Comparison of ENCODE assay signal across 8 mouse cellular contexts in the genomic region with DNA sequence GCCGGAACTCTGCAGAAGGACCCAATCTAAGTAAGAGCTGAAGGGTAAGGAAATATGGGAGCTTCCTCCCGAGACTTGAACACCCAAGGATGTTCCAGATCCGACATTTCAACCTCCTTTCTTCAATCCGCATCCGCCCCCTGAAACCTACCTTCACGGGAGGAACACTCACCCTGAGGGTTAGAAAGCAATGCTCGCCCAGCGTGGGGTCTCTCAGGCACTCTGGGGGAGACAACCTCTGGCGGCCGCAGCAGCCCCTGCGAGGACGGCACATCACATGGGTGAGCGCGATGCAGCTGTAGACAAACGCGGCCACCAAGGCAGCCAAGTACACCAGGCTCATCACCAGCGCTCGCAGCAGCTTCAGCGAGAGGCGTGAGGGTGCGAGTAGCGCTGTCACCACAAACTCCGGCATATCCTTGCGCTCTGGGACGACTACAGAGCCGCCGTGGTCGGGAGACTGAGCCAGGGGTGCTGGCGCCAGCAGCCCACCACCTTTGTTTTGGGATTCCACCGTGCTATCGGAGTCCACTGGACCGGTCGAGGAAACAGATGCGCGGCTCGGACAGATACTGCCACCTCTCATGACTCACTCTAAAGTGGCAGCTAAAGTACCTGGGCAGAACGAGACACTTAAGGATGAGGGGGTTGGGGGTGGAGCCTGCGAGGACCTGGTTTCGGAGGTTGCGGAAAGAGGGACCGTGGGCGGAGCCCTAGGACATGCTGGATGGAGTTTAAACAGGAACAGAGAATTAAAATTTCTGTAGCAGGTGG. TPM values are rescaled to one million over a fixed set of nuclear protein-coding genes. Genes with fewer than 3 reads are reported as not detected.
A peak's percentile ranks its signal among the peaks of the same experiment; 100 is the strongest.
DNase-seq lines count a peak whose midpoint lies in the region; ATAC-seq and TF ChIP-seq lines count a peak whose summit lies in the region.

Gene Ephx3 (minus strand): TSS at position 687 of the 774 bp plus-strand sequence.

- no peak for ATAC-seq in kidney, postnatal 0 days (replicated peaks; ENCODE audit: low FRiP score, low read depth)
- ATAC-seq in limb, embryonic 13.5 days (ENCODE audit: low FRiP score, low read depth): no peak
- ATAC-seq in midbrain, embryonic 14.5 days (ENCODE audit: low FRiP score, low TSS enrichment): no peak

- H3K9me3 ChIP-seq in kidney, postnatal 0 days (replicated peaks; ENCODE audit: low read length): no peaks in the 10 kb centered on the region
- no peaks in the 10 kb centered on the region for H3K9me3 ChIP-seq in forebrain, embryonic 10.5 days
- no peaks in the 10 kb centered on the region for H3K9me3 ChIP-seq in limb, embryonic 13.5 days
- no peaks in the 10 kb centered on the region for H3K9me3 ChIP-seq in midbrain, embryonic 14.5 days (ENCODE audit: control insufficient read depth, low read length)

- H3K4me1 ChIP-seq in kidney, postnatal 0 days (replicated peaks; ENCODE audit: insufficient read depth, low read length): 0 out of 2 replicates have a peak, but pooled peaks cover 6% of the 10 kb centered on the region
- peaks cover 17% of the 10 kb centered on the region for H3K4me1 ChIP-seq in forebrain, embryonic 10.5 days
- peaks cover 14% of the 10 kb centered on the region for H3K4me1 ChIP-seq in limb, embryonic 13.5 days
- H3K4me1 ChIP-seq in midbrain, embryonic 14.5 days (ENCODE audit: control insufficient read depth, insufficient read depth, low read length): peaks cover 9% of the 10 kb centered on the region

- no peak within 1 kb of the TSS for H3K27ac ChIP-seq in kidney, postnatal 0 days
- H3K27ac ChIP-seq in forebrain, embryonic 10.5 days: peak within 1 kb of the TSS; percentile 26; the same call in 1 of the 2 replicates
- H3K27ac ChIP-seq in limb, embryonic 13.5 days: no peak within 1 kb of the TSS
- no peak within 1 kb of the TSS for H3K27ac ChIP-seq in midbrain, embryonic 14.5 days (replicated peaks; ENCODE audit: low read depth, low read length)

- 6% methylated on average over 42 of the region's 42 CpGs for WGBS in kidney, postnatal 0 days
- 5% methylated on average over 42 of the region's 42 CpGs for WGBS in forebrain, embryonic 10.5 days
- 5% methylated on average over 42 of the region's 42 CpGs for WGBS in limb, embryonic 13.5 days
- WGBS in midbrain, embryonic 14.5 days: 6% methylated on average over 42 of the region's 42 CpGs

- TF ChIP-seq CTCF in kidney, postnatal 0 days (IDR thresholded peaks at IDR 0.05; ENCODE audit: low read depth): no peak

- peak within 1 kb of the TSS; percentile 28 for H3K4me3 ChIP-seq in kidney, postnatal 0 days (replicated peaks; ENCODE audit: low read depth, low read length)
- peak within 1 kb of the TSS; percentile 55 for H3K4me3 ChIP-seq in forebrain, embryonic 10.5 days
- H3K4me3 ChIP-seq in limb, embryonic 13.5 days: peak within 1 kb of the TSS; percentile 45
- peak within 1 kb of the TSS; percentile 34 for H3K4me3 ChIP-seq in midbrain, embryonic 14.5 days (replicated peaks; ENCODE audit: low read depth, low read length)

- no peak for DNase-seq in kidney, postnatal 0 days (ENCODE audit: low spot score)
- no peak for DNase-seq in kidney, adult 18-20 months
- DNase-seq in forebrain, embryonic 10.5 days (ENCODE audit: extremely low spot score, low spot score): no peak
- DNase-seq in midbrain, embryonic 14.5 days: peak; percentile 65
- no peak for DNase-seq in gastrocnemius, adult 8-10 months (ENCODE audit: low spot score in 2 of 2)
- DNase-seq in urinary bladder, adult 18-20 months (ENCODE audit: low spot score in 2 of 2): no peak
- DNase-seq in kidney, adult 9 months: no peak

- H3K4me2 ChIP-seq in kidney, postnatal 0 days (ENCODE audit: low read length): peak within 1 kb of the TSS; percentile 74
- H3K4me2 ChIP-seq in limb, embryonic 13.5 days (replicated peaks): peak within 1 kb of the TSS; percentile 76
- peak within 1 kb of the TSS; percentile 79 for H3K4me2 ChIP-seq in midbrain, embryonic 14.5 days (ENCODE audit: low read length)

- H3K27me3 ChIP-seq in kidney, postnatal 0 days (ENCODE audit: insufficient read depth, low read length): 0 out of 2 replicates have a peak, but pooled peaks cover 5% of the 10 kb centered on the region
- peaks cover 41% of the 10 kb centered on the region for H3K27me3 ChIP-seq in forebrain, embryonic 10.5 days (ENCODE audit: poor library complexity, severe bottlenecking)
- H3K27me3 ChIP-seq in limb, embryonic 13.5 days: peaks cover 29% of the 10 kb centered on the region
- peaks cover 2% of the 10 kb centered on the region; the same call in 1 of the 2 replicates for H3K27me3 ChIP-seq in midbrain, embryonic 14.5 days (ENCODE audit: control insufficient read depth, insufficient read depth, low read length)

- no peaks in the 10 kb centered on the region for H3K36me3 ChIP-seq in kidney, postnatal 0 days (ENCODE audit: insufficient read depth, low read length)
- 0 out of 2 replicates have a peak, but pooled peaks cover 4% of the 10 kb centered on the region for H3K36me3 ChIP-seq in forebrain, embryonic 10.5 days (replicated peaks)
- H3K36me3 ChIP-seq in limb, embryonic 13.5 days: no peaks in the 10 kb centered on the region
- H3K36me3 ChIP-seq in midbrain, embryonic 14.5 days (ENCODE audit: control insufficient read depth, insufficient read depth, low read length): no peaks in the 10 kb centered on the region

- H3K9ac ChIP-seq in kidney, postnatal 0 days (ENCODE audit: low read depth, low read length): peak within 1 kb of the TSS; percentile 46; the same call in 1 of the 2 replicates
- peak within 1 kb of the TSS; percentile 59 for H3K9ac ChIP-seq in limb, embryonic 13.5 days
- H3K9ac ChIP-seq in midbrain, embryonic 14.5 days (replicated peaks; ENCODE audit: low read length): peak within 1 kb of the TSS; percentile 46

RNA-seq across cellular contexts. Expression of gene Ephx3, which starts in this region (rescaled TPM):
- 0.18 and 0.30 TPM in 2 replicates for polyA plus RNA-seq in kidney, postnatal 0 days (2015; fragmentation: Nextera tagmentation; extraction: Ambion mirVana)
- 0.09 and 0.20 TPM in 2 replicates for polyA plus RNA-seq in forebrain, embryonic 10.5 days (2016; fragmentation: Nextera tagmentation; extraction: Ambion mirVana)
- 0.26 and 0.29 TPM in 2 replicates for polyA plus RNA-seq in limb, embryonic 13.5 days (2015; fragmentation: Nextera tagmentation; extraction: Ambion mirVana)
- polyA plus RNA-seq in midbrain, embryonic 14.5 days (2014; fragmentation: Nextera tagmentation; extraction: Ambion mirVana): 0.34 TPM in 1 of 2 replicates, not detected in the other
- total RNA-seq in gastrocnemius, adult 8-10 months (2022): under 1 TPM in 2 of 4 experiments, not detected in 2; 0.24 TPM

Comparison
In these comparisons a context has a peak if more than half of its experiments do, and no peak if none do; other contexts are left out.
1. Peak in DNase-seq, H3K4me3 ChIP-seq, H3K9ac ChIP-seq and H3K4me2 ChIP-seq in midbrain, embryonic 14.5 days; RNA of the gene not detected or under 1 TPM.